Mouse (Mus musculus) thymus, adult 2 months (tissue): ENCODE measurements around the gene AY358078.

Experiments used
- CTCF ChIP-seq: fragments of 200-500 bp; IDR thresholded peaks from 2 replicates; pipeline ENCODE4 v1.5.1; 2012; ENCODE audit warnings: mild to moderate bottlenecking, control low read depth, low read length, moderate library complexity, borderline replicate concordance; ENCODE audit not compliant: control insufficient read depth, poor library complexity, insufficient read depth; ENCODE audit errors: extremely low read depth
- POLR2A ChIP-seq: fragments of 200-500 bp; IDR thresholded peaks from 2 replicates; pipeline ENCODE4 v1.6.1; 2012; ENCODE audit warnings: mild to moderate bottlenecking, low read length, control low read depth, moderate library complexity; ENCODE audit not compliant: control insufficient read depth, poor library complexity, insufficient read depth; ENCODE audit errors: extremely low read depth

DNA sequence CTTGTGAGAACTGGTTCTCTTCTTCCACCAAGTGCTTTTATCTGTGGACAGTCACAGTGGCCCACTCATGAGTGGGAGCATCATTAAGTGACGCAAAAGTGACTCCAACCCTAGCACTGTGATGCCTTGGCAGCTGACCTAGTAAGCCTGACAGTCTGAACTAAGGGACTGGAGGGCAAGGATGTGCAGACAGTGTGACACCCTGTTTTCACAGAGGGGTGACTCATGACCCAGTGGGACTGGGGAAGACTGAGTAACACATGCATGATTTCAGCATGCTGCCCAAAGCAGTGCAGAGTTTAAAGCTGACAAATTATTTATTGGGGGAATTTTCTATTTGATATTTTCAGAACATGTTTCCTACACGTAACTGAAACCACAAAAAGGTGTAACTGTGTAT, 70.9 kb downstream of the AY358078 start:
- TF ChIP-seq CTCF = no peak
- no peak for TF ChIP-seq POLR2A
